In genomic region chr2:166583292-166583691, GRCm38 (mm10) we compare ENCODE assay signal across 14 mouse cellular contexts.
DNase-seq lines count a peak whose midpoint lies in the region; ATAC-seq and TF ChIP-seq lines count a peak whose summit lies in the region.
"Had no signal": no experiment of that assay in that cellular context is flagged by ENCODE, and none has a peak within 500 bp of the region (broad histone marks: within the 10 kb centered on the region; RNA-seq: fewer than 3 reads in every experiment).

No protein-coding gene starts in this region.

- H3K27me3 ChIP-seq in forebrain, postnatal 0 days (ENCODE audit: insufficient read depth, low read length): no peaks in the 10 kb centered on the region
- no peaks in the 10 kb centered on the region for H3K27me3 ChIP-seq in forebrain, embryonic 14.5 days (replicated peaks; ENCODE audit: control insufficient read depth, insufficient read depth, low read length)
- no peaks in the 10 kb centered on the region for H3K27me3 ChIP-seq in liver, embryonic 14.5 days (ENCODE audit: control insufficient read depth, insufficient read depth, low read length)
- H3K27me3 ChIP-seq: heart, embryonic 12.5 days; Patski had no signal

- no peak overlapping the region for H3K4me2 ChIP-seq in forebrain, postnatal 0 days (ENCODE audit: low read depth)
- H3K4me2 ChIP-seq in forebrain, embryonic 14.5 days (ENCODE audit: low read length): no peak overlapping the region
- no peak overlapping the region for H3K4me2 ChIP-seq in liver, embryonic 14.5 days (ENCODE audit: low read depth)
- H3K4me2 ChIP-seq: heart, embryonic 12.5 days had no signal

- WGBS in forebrain, postnatal 0 days: 92% methylated on average over 5 of the region's 5 CpGs
- WGBS in forebrain, embryonic 14.5 days: 95% methylated on average over 5 of the region's 5 CpGs
- 90% methylated on average over 5 of the region's 5 CpGs for WGBS in liver, embryonic 14.5 days (ENCODE audit: insufficient replicate concordance)

- H3K4me1 ChIP-seq in forebrain, postnatal 0 days (ENCODE audit: insufficient read depth): no peaks in the 10 kb centered on the region
- no peaks in the 10 kb centered on the region for H3K4me1 ChIP-seq in forebrain, embryonic 14.5 days (ENCODE audit: control insufficient read depth, insufficient read depth, low read length)
- H3K4me1 ChIP-seq in liver, embryonic 14.5 days (replicated peaks; ENCODE audit: control insufficient read depth in 2 of 2, insufficient read depth in 2 of 2, low read length in 1 of 2): no peaks in the 10 kb centered on the region
- H3K4me1 ChIP-seq: heart, embryonic 12.5 days had no signal

- H3K27ac ChIP-seq in forebrain, postnatal 0 days (ENCODE audit: low read depth, low read length): no peak overlapping the region
- no peak overlapping the region for H3K27ac ChIP-seq in forebrain, embryonic 14.5 days (ENCODE audit: low read depth, low read length)
- H3K27ac ChIP-seq in liver, embryonic 14.5 days: no peak overlapping the region

- TF ChIP-seq EP300 in liver, embryonic 14.5 days (IDR thresholded peaks at IDR 0.05; ENCODE audit: low read depth): no peak

- DNase-seq in forebrain, postnatal 0 days: no peak
- DNase-seq in forebrain, embryonic 14.5 days (ENCODE audit: low spot score): no peak
- DNase-seq in liver, embryonic 14.5 days (ENCODE audit: low read depth in 3 of 3, low spot score in 3 of 3): no peak
- no peak for DNase-seq in liver
- DNase-seq in B cell, adult 2 months: peak; percentile 19 to 27
- no peak for DNase-seq in layer of hippocampus, postnatal 14 days (ENCODE audit: low spot score in 2 of 2)
- DNase-seq in cerebellum, postnatal 25 days: no peak
- DNase-seq: adrenal gland, adult 8-10 months; cerebellum, adult 11-12 months; lung, adult 2 months; retina, postnatal 1 day had no signal

- H3K4me3 ChIP-seq in forebrain, postnatal 0 days (ENCODE audit: low read depth, low read length): no peak overlapping the region
- no peak overlapping the region for H3K4me3 ChIP-seq in forebrain, embryonic 14.5 days (ENCODE audit: low read depth, low read length)
- no peak overlapping the region for H3K4me3 ChIP-seq in liver, embryonic 14.5 days (ENCODE audit: insufficient read depth in 1 of 2, low read depth in 2 of 2, low read length in 2 of 2)
- H3K4me3 ChIP-seq: heart, embryonic 12.5 days had no signal

- peak; percentile 49 for TF ChIP-seq CTCF in forebrain, postnatal 0 days (IDR thresholded peaks at IDR 0.05; ENCODE audit: low read depth)
- TF ChIP-seq CTCF in liver, embryonic 14.5 days (IDR thresholded peaks at IDR 0.05; ENCODE audit: low read depth): peak; percentile 74

- H3K9me3 ChIP-seq in forebrain, postnatal 0 days (ENCODE audit: low read length): no peaks in the 10 kb centered on the region
- H3K9me3 ChIP-seq in forebrain, embryonic 14.5 days (replicated peaks; ENCODE audit: control insufficient read depth, low read length): no peaks in the 10 kb centered on the region
- no peaks in the 10 kb centered on the region for H3K9me3 ChIP-seq in liver, embryonic 14.5 days (ENCODE audit: control insufficient read depth, low read length)
- H3K9me3 ChIP-seq: heart, embryonic 12.5 days had no signal

- peaks cover 29% of the 10 kb centered on the region for H3K36me3 ChIP-seq in forebrain, postnatal 0 days (ENCODE audit: insufficient read depth)
- H3K36me3 ChIP-seq in forebrain, embryonic 14.5 days (ENCODE audit: control insufficient read depth, insufficient read depth, low read length): peaks cover 84% of the 10 kb centered on the region
- peaks cover 12% of the 10 kb centered on the region; the same call in 1 of the 2 replicates for H3K36me3 ChIP-seq in liver, embryonic 14.5 days (replicated peaks; ENCODE audit: control insufficient read depth, insufficient read depth, low read depth)

- H3K9ac ChIP-seq in forebrain, postnatal 0 days: no peak overlapping the region
- H3K9ac ChIP-seq in forebrain, embryonic 14.5 days (ENCODE audit: low read length): no peak overlapping the region
- no peak overlapping the region for H3K9ac ChIP-seq in liver, embryonic 14.5 days (replicated peaks)
- H3K9ac ChIP-seq: heart, embryonic 12.5 days had no signal

- ATAC-seq in forebrain, postnatal 0 days: no peak
- no peak for ATAC-seq in forebrain, embryonic 14.5 days
- no peak for ATAC-seq in liver, embryonic 14.5 days (ENCODE audit: insufficient read depth)
- ATAC-seq in erythroblast, adult 5-6 weeks (replicated peaks; ENCODE audit: low FRiP score, poor library complexity, severe bottlenecking): 0 out of 2 replicates have a peak, but pooled peaks have one; percentile 13
- ATAC-seq: Patski had no signal

Comparison
In these comparisons a context has a peak if more than half of its experiments do, and no peak if none do; other contexts are left out.
1. DNase-seq: peak in B cell, adult 2 months (2 of 2); none in forebrain, postnatal 0 days (single experiment), forebrain, embryonic 14.5 days (single experiment), liver, embryonic 14.5 days (0 of 3), liver (single experiment), layer of hippocampus, postnatal 14 days (0 of 2) and cerebellum, postnatal 25 days (0 of 2).